Mouse (Mus musculus): Measurements from ENCODE around the gene Hdac4.

DNA sequence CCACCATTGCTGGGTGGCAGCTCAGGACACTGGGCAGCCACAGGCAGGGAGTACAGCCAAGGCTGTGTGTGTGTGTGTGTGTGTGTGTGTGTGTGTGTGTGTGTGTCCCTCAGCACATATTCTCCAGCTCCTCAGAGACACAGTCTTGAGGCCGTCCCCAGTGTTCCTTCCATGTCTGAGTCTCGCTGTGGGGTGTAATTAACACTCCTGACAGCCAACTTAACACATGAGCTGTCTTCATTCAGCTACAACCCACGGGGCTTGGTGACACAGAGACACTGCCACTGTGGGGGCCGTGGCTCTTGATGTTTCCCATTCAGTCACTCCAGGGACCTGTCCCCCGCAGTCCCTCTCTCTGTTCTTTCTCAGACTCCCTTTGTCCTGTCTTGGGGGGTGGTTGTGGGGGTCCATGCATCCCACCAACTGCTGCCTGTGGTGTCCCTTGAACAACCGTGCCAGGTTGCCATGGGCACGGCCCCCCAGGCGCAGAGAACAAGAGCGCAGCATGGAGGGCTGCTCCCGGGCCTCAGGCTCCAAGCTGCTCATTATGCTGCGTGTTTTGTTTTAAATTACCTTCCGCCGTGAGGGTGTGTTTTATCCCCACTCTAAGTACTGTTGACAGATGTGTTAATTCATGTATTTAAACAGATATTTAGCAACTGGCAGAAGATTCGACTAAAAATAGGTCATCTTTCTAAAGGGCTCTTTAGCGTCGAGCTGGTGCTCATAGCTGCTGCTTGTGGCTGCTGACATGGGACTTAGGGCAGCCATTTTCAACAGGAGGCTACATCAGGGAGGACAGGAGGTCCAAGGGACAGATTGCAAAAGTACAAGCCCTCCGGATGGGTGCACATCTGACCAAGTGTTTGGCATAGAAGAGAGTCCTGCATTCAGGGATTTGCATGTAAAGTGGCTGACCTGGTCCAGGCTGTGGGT, 28.7 kb upstream of the Hdac4 start:
- TF ChIP-seq POLR2A (IDR thresholded peaks at IDR 0.05; ENCODE audit: low read depth, low read length), result no peak
- no peak for TF ChIP-seq CTCF (IDR thresholded peaks at IDR 0.05; ENCODE audit: extremely low read depth, insufficient read depth, insufficient read length, insufficient replicate concordance)
